Comparison of ENCODE assay signal across 35 mouse cellular contexts in genomic region chr12:46878164-46878563, GRCm38 (mm10).
"Had no signal": no experiment of that assay in that cellular context is flagged by ENCODE, and none has a peak within 500 bp of the region (broad histone marks: within the 10 kb centered on the region; RNA-seq: fewer than 3 reads in every experiment).

No protein-coding gene starts in this region.

- H3K9me3 ChIP-seq: heart, embryonic 10.5 days; heart, embryonic 12.5 days; heart, embryonic 13.5 days; heart, embryonic 15.5 days; hindbrain, embryonic 10.5 days; hindbrain, embryonic 12.5 days; hindbrain, embryonic 13.5 days; hindbrain, embryonic 15.5 days; intestine, embryonic 15.5 days; kidney, embryonic 15.5 days had no signal

- H3K4me2 ChIP-seq: heart, embryonic 11.5 days; heart, embryonic 12.5 days; heart, embryonic 13.5 days; heart, embryonic 15.5 days; hindbrain, embryonic 12.5 days; hindbrain, embryonic 13.5 days; hindbrain, embryonic 14.5 days; hindbrain, embryonic 15.5 days; intestine, embryonic 15.5 days; kidney, embryonic 15.5 days had no signal

- H3K27ac ChIP-seq: heart, embryonic 10.5 days; heart, embryonic 13.5 days; heart, embryonic 15.5 days; hindbrain, embryonic 10.5 days; hindbrain, embryonic 12.5 days; hindbrain, embryonic 13.5 days; hindbrain, embryonic 14.5 days; hindbrain, embryonic 15.5 days; hindbrain, postnatal 0 days; intestine, embryonic 15.5 days; kidney, embryonic 15.5 days; kidney, postnatal 0 days; layer of hippocampus, adult 2 months had no signal

- H3K4me1 ChIP-seq: heart, embryonic 10.5 days; heart, embryonic 12.5 days; heart, embryonic 13.5 days; heart, embryonic 15.5 days; hindbrain, embryonic 10.5 days; hindbrain, embryonic 12.5 days; hindbrain, embryonic 13.5 days; hindbrain, embryonic 15.5 days; intestine, embryonic 15.5 days; kidney, embryonic 15.5 days had no signal

- DNase-seq: heart, postnatal 10 days; heart, postnatal 14 days; heart, postnatal 36 days; heart, postnatal 4 days; kidney, adult 11 months; kidney, adult 18-20 months; kidney, adult 2 months; kidney, adult 8-10 months; kidney, adult 9 months; kidney, postnatal 10 days; kidney, postnatal 14 days; kidney, postnatal 25 days; kidney, postnatal 36 days; kidney, postnatal 4 days; layer of hippocampus, adult 9-11 months; layer of hippocampus, postnatal 36 days had no signal

- H3K4me3 ChIP-seq: heart, embryonic 10.5 days; heart, embryonic 12.5 days; heart, embryonic 13.5 days; heart, embryonic 15.5 days; hindbrain, embryonic 10.5 days; hindbrain, embryonic 12.5 days; hindbrain, embryonic 13.5 days; hindbrain, embryonic 15.5 days; intestine, embryonic 15.5 days; kidney, embryonic 15.5 days; layer of hippocampus, adult 2 months had no signal

- H3K27me3 ChIP-seq: heart, embryonic 12.5 days; heart, embryonic 13.5 days; heart, embryonic 15.5 days; hindbrain, embryonic 12.5 days; hindbrain, embryonic 13.5 days; hindbrain, embryonic 15.5 days; intestine, embryonic 15.5 days; kidney, embryonic 15.5 days had no signal

- H3K36me3 ChIP-seq: heart, embryonic 10.5 days; heart, embryonic 12.5 days; heart, embryonic 13.5 days; heart, embryonic 15.5 days; hindbrain, embryonic 10.5 days; hindbrain, embryonic 12.5 days; hindbrain, embryonic 13.5 days; hindbrain, embryonic 15.5 days; intestine, embryonic 15.5 days; kidney, embryonic 15.5 days had no signal

- H3K9ac ChIP-seq: heart, embryonic 12.5 days; heart, embryonic 13.5 days; heart, embryonic 15.5 days; hindbrain, embryonic 12.5 days; hindbrain, embryonic 13.5 days; hindbrain, embryonic 14.5 days; hindbrain, embryonic 15.5 days; intestine, embryonic 15.5 days; kidney, embryonic 15.5 days had no signal

- ATAC-seq: hindbrain, embryonic 16.5 days; hindbrain, postnatal 0 days; inflammation-experienced regulatory T-cells, adult 6 months; intestine, embryonic 15.5 days; intestine, embryonic 16.5 days; intestine, postnatal 0 days had no signal
